Mouse (Mus musculus) gastrocnemius, adult 2 months (tissue): ENCODE measurements around the gene Sde2. TPM values are rescaled to one million over a fixed set of nuclear protein-coding genes. Genes with fewer than 3 reads are reported as not detected.
"Not testable (repeated sequence)": the region's sequence is repeated elsewhere in the genome, so short reads cannot be mapped to it uniquely, and the experiment has no call there.

Source experiments
- DNase-seq: peaks from one replicate; pipeline ENCODE4 v3.0.0; 2022
- H3K27ac ChIP-seq: fragments of 200-600 bp; 2 replicates; pipeline ENCODE4 v1.8.1; 2022; ENCODE audit warnings: mild to moderate bottlenecking
- H3K4me3 ChIP-seq: fragments of 200-600 bp; 2 replicates; pipeline ENCODE4 v1.8.1; 2022; ENCODE audit warnings: mild to moderate bottlenecking, moderate library complexity
- CTCF ChIP-seq: fragments of 200-600 bp; IDR thresholded peaks from 2 replicates; pipeline ENCODE4 v1.8.1; 2022; ENCODE audit warnings: antibody characterized with exemption, mild to moderate bottlenecking, moderate library complexity
- intact Hi-C: fragments of 180-260 bp; cut with DNase I; formaldehyde crosslinking; loops from one replicate; pipeline ENCODE4 v1.15.1; 2025
- total RNA-seq, 2 experiments: library from RNA; stranded (reverse); gene quantifications; 2 replicates each; pipeline ENCODE4 v1.2.3; 2021

Sde2 gene
- total RNA-seq, 2 experiments from 2014 or later = 7.4 to 7.8 TPM

DNA sequence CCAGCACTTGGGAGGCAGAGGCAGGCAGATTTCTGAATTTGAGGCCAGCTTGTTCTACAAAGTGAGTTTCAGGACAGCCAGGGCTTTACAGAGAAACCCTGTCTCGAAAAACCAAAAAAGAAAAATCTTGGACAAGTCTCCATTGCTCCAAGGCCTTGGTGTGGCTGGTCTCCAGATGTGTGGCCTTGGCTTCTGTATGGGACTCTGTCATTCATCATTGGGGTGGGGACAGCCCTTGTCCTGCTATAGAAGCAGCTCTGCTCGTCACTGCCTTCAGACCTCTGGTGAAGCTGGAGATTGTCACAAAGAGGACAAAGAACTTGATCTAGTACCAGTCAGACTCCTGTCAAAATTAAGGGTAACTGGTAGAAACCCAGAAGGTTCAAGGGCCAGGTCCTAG lies 23.7 kb downstream of the Sde2 start:
- Histone ChIP-seq H3K27ac (no peak overlapping the region), H3K4me3 (no peak overlapping the region)
- DNase-seq = no peak
- TF ChIP-seq CTCF = no peak
- intact Hi-C loops = no loop called here

DNA sequence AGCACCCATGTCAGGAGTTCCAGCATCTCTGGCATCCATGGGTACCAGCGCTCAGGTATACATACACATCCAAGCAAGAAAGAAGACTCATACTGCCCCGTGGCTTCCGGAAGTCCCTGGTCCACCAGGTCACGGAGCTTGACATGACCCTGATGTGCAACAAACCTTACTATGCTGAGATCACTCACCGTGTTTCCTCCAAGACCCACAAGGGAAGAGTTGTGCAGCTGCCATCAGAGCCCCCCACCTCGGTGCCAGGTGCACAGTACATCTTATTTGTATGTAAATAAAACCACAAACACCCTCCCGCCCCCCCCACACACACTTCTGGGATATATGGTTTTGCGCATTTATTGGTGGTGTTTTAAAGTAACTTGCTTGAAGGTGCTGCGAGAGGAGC lies 24.2 kb downstream of the Sde2 start:
- Histone ChIP-seq H3K4me3 (no peak overlapping the region), H3K27ac (no peak overlapping the region)
- DNase-seq = no peak
- intact Hi-C loops = no loop called here
- no peak for TF ChIP-seq CTCF

DNA sequence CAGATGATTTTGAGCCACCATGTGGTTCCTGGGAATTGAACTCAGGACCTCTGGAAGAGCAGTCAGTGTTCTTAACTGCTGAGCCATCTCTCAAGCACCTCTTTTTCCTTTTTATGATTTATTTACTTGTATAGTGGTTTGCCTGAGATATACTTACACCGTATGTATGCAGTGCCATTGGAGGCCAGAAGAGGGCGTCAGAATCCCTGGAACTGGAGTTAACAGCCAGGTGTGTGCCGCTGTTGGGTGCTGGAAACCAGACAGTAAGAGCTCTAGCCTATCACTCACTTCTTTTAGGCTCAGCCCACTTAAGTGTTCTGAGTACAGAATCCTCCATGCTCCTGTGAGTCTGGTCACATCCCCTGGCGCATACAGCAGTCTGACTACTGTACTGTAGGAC lies 26.5 kb downstream of the Sde2 start:
- Histone ChIP-seq H3K27ac (no peak overlapping the region), H3K4me3 (no peak overlapping the region)
- TF ChIP-seq CTCF = no peak; the same call in 1 of the 2 replicates
- DNase-seq = no peak
- intact Hi-C loops = no loop called here

DNA sequence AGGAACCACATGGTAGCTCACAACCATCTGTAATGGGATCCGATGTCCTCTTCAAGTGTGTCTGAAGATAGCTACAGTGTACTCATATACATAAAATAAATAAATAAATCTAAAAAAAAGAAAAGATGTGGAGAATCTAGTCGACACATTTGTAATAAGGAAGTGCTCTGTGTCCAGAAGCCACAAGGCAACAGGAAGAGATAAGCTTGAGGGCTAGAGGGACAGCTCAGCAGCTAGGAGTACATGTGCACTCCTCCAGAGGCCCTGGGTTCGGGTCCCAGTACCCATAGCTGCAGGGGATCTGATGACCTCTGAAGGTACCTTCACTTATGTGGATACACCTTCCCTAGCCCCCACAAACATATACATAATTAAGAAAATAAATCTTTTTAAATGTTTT lies 30.8 kb downstream of the Sde2 start:
- no peak overlapping the region for H3K27ac ChIP-seq
- no peak for DNase-seq
- TF ChIP-seq CTCF = no peak
- intact Hi-C loops = no loop called here
- no peak overlapping the region for H3K4me3 ChIP-seq

DNA sequence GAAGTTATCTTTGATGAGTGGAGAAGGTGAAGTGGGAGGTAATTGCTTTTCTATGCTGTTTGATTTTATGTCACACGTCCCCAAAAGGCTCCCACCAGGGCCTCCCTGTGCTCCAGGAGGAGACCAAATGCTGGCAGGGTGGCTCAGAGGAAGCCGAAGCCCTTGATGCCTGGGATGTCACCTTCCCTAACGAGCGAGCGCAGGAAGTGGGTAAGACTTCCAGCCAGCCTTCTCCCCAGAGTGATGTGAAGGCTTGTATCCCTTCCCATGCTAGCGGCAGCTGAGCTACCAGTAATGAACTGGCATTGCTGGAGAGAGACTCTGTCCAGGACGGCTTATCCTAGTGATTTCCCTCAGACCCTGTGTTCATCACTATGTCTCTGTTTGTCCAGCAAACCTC lies 32.8 kb downstream of the Sde2 start:
- intact Hi-C loops = no loop called here
- no peak for TF ChIP-seq CTCF
- DNase-seq = no peak

DNA sequence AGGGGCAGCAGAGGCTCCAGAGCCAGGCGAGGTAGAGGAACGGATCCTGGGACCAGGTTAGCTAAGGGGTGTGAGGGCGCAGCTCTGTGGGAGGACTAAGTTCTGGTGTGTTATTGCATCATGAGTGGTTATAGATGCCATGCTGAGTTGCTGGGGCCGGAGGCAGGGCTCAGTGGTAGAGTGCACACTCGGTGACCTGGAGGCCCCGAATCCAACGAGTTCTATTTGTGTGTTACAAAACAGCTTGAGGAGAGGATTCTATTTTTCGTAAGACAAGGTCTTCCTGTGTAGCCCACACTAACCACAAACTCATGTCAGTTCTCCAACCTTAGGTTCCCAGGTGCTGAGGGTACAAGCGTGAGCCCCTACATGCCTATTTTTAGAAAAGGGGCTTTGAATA lies 33.6 kb downstream of the Sde2 start:
- TF ChIP-seq CTCF = no peak
- DNase-seq = no peak
- intact Hi-C loops = no loop called here
- H3K27ac ChIP-seq = no peak overlapping the region
- no peak overlapping the region for H3K4me3 ChIP-seq

More for the DNA sequence above, 32.8 kb downstream of the Sde2 start:
- Histone ChIP-seq H3K4me3 (no peak overlapping the region), H3K27ac (no peak overlapping the region)

DNA sequence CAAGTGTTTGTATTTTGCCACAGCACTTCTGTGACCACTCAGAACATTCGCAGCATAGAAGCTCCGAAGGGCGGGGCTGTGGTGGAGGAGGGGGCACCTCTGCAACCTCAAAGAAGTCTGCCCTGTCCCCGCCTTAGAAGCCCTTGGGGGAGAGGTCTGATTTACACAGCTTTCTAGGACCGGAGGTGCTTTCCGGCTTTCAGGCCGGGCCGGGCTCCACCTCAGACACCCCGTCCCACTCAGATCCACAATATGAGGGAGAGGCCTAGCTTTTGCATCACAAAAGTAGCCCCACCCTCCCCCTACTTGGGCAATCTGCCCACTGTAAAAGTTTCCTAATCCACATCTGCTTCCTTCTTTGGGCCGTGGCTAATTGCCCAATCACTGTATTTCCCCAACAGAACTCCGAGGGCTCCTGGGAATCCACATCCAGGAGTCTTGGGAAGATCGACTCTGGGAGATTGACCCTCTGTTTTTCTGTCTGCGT lies 37.7 kb downstream of the Sde2 start:
- H3K27ac ChIP-seq = peak overlapping the region; percentile 67
- peak; percentile 86 for DNase-seq
- no peak for TF ChIP-seq CTCF
- peak overlapping the region; percentile 57 for H3K4me3 ChIP-seq
- intact Hi-C loops = no loop called here

DNA sequence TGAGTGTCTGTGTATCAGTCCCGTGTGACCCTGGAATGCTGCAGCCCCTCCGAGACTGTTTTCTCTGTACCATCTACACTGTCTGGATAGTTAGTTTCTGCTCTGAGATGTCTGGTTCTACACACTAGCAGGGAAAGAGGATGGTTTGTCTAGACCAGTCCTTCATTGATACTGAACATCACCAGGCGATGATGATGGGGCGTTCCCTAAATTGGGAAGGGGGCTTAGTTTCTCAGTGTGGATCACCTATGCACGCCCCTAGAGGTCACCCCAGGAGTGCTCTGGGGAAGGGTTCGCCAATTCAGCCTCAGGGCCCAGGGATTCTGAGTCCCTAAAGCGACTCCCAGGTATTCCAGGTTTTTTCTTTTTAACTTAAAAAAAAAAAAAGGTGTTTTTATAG lies 38.2 kb downstream of the Sde2 start:
- H3K27ac ChIP-seq = peak overlapping the region; percentile 67; the same call in 1 of the 2 replicates
- peak overlapping the region; percentile 57 for H3K4me3 ChIP-seq
- no peak for DNase-seq
- intact Hi-C loops = no loop called here
- TF ChIP-seq CTCF = no peak

DNA sequence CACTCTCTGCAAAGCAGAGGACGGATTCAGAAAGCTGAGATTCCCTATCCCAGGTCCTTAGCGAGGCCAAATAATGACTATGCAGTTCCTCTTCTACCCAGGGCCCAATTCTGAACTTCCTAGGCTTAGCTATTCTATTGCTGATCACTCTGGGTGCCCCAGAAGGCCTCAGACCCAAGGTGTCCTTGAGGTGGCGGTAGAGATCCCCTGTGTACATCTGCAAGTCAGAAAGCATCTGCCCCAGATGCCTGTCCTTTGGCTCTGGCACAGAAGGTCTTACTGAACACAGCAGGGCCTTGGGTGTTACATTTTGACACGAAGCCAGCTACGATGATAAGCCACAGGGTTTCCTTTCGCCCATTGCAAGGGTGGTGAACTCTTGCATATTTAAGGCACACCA lies 38.9 kb downstream of the Sde2 start:
- no peak for DNase-seq
- Histone ChIP-seq H3K4me3 (no peak overlapping the region), H3K27ac (no peak overlapping the region)
- peak; percentile 27; the same call in 1 of the 2 replicates for TF ChIP-seq CTCF
- intact Hi-C loops = no loop called here

DNA sequence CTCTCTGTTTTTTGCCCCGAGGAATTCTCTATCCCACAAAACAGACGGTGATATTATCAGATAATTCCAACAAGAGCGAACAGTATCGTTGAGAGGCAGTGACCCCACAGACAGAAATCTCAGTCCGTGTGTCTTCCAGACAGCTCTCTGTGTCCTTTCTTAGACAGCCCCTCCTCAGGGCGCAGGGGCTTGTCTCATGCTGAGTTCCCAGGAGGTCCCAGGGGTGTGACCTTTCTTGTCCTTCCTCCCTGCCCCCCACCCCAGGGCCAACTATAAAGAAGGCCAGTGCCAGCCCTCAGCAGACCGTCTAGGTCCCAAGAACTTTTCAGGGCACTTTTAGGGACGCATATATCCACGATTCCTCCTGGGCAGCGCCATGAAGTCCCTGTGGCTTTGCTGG lies 41.9 kb downstream of the Sde2 start, which contains the start of gene Lefty2:
Gene Lefty2 (plus strand): TSS at position 301 of the 400 bp plus-strand sequence.
- Histone ChIP-seq H3K27ac (no peak within 1 kb of the TSS), H3K4me3 (no peak within 1 kb of the TSS)
- no peak for DNase-seq
- intact Hi-C loops = no loop called here
- TF ChIP-seq CTCF = no peak

DNA sequence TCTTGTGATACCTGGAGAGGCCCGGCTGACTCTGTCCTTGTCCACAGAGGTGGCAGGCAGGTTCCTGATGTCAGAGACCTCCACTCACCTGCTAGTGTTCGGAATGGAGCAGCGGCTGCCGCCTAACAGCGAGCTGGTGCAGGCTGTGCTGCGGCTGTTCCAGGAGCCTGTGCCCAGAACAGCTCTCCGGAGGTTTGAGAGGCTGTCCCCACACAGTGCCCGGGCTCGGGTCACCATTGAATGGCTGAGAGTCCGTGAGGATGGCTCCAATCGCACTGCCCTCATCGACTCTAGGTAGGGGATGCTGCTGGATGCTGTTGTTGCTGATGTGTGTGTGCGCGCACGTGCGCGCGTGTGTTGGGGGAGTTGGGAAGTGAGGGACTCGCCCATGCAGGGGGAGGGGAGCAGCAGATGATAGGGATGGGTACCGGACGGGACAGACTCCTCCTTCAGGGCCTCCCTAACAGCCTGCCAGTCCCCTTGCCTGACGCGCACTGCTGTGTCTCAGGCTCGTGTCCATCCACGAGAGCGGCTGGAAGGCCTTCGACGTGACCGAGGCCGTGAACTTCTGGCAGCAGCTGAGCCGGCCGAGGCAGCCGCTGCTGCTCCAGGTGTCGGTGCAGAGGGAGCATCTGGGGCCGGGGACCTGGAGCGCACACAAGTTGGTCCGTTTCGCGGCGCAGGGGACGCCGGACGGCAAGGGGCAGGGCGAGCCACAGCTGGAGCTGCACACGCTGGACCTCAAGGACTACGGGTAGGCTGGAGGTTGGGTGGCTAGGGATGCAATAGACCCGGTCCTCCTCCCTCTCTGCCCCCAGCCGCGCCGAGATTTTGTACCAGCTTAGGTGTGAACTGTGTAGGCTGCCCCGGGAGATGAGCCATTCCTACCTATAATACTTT lies 43.4 kb downstream of the Sde2 start:
- H3K4me3 ChIP-seq, intact Hi-C loops, H3K27ac ChIP-seq, DNase-seq: not testable (repeated sequence)

DNA sequence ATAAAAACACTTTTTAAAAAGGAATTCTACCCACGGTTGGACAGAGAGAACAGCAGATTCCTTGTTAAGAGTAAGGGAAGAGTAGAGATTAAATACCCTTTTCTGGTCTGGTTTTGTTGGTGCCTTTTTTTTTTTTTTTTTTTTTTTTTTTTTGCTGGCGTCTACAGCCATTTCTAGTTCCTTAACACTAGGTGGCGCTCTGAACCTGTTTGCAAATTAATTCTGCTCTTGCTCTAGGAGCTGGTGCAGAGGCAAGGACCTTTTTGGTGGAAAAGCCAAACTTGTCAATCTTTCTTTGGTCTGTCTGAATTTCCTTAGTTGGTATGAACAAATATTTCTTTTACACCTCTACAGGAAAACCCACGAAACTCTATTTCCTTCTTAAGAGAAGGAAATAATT lies 50.2 kb downstream of the Sde2 start:
- Histone ChIP-seq H3K27ac (no peak overlapping the region), H3K4me3 (no peak overlapping the region)
- TF ChIP-seq CTCF = peak; percentile 82
- DNase-seq = no peak
- intact Hi-C loops = loop anchor here (1.0 to 10.0 kb wide), 3 partner anchors 41 to 134 kb away; partner anchors contain the start of gene Tmem63a

DNA sequence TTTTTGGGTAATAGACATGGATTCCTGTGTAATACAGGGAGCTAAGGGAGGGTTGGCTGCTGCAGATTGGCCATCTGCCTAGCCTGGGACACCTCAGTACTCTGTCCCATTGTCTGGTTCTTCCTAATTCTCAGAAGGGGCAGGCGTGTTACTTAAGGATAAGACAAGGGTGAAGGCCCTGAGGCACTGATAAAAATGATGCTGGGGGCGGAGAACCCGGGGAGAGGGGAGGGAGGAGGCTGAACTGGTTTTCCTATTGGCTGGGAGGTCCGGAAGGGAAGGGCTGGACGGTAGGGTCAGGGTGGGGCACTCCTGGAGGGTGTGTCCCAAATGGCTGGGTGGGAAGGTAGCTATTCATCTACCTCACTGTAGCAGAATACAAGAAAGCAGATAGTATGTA lies 52.0 kb downstream of the Sde2 start:
- TF ChIP-seq CTCF = no peak
- no peak overlapping the region for H3K4me3 ChIP-seq
- no peak overlapping the region for H3K27ac ChIP-seq
- no peak for DNase-seq
- intact Hi-C loops = loop anchor here (5.0 to 10.0 kb wide), 2 partner anchors 39 to 132 kb away; partner anchors contain the start of gene Tmem63a
